Mouse (Mus musculus) stomach, embryonic 15.5 days (tissue): ENCODE data around the gene Wbp11. TPM values are rescaled to one million over a fixed set of nuclear protein-coding genes. Genes with fewer than 3 reads are reported as not detected.

Source experiments
- ATAC-seq: fragments of 200-750 bp; cut with Nextera tagmentation; 2 replicates; pipeline ENCODE4 v1.8.0; 2017; ENCODE audit warnings: low read depth, moderate number of reproducible peaks, moderate TSS enrichment; ENCODE audit not compliant: insufficient read depth, low FRiP score
- H3K27ac ChIP-seq: fragments of 300-500 bp; sonication (generic); 2 replicates; pipeline ENCODE4 v1.5.1; 2015; ENCODE audit warnings: mild to moderate bottlenecking, inconsistent platforms
- H3K27me3 ChIP-seq: fragments of 300-500 bp; sonication (generic); replicated peaks from 2 replicates; pipeline ENCODE4 v1.6.1; 2015; ENCODE audit warnings: inconsistent platforms
- H3K36me3 ChIP-seq: fragments of 300-500 bp; sonication (generic); 2 replicates; pipeline ENCODE4 v1.6.1; 2015; ENCODE audit warnings: inconsistent platforms
- H3K4me1 ChIP-seq: fragments of 300-500 bp; sonication (generic); 2 replicates; pipeline ENCODE4 v1.6.1; 2015; ENCODE audit warnings: inconsistent platforms
- H3K4me2 ChIP-seq: fragments of 300-500 bp; sonication (generic); 2 replicates; pipeline ENCODE4 v1.6.1; 2015; ENCODE audit warnings: mild to moderate bottlenecking, inconsistent platforms
- H3K4me3 ChIP-seq: fragments of 300-500 bp; sonication (generic); replicated peaks from 2 replicates; pipeline ENCODE4 v1.5.1; 2015; ENCODE audit warnings: inconsistent platforms
- H3K9ac ChIP-seq: fragments of 300-500 bp; sonication (generic); 2 replicates; pipeline ENCODE4 v1.6.1; 2015; ENCODE audit warnings: inconsistent platforms
- H3K9me3 ChIP-seq: fragments of 300-500 bp; sonication (generic); 2 replicates; pipeline ENCODE4 v1.6.1; 2016; ENCODE audit warnings: inconsistent platforms
- WGBS: fragments of 180-500 bp; shearing (Covaris S2); methylation state at CpG from one replicate; pipeline ENCODE4 v1.1.7; 2015; 5-methylcytosine and 5-hydroxymethylcytosine counted together
- polyA plus RNA-seq: library from polyadenylated mRNA; unstranded; fragments of >200 nt; fragmentation: Nextera tagmentation; extraction: Ambion mirVana; gene quantifications from 2 replicates; pipeline ENCODE4 v1.2.1, GENCODE M21; 2015

The Wbp11 gene
- polyA plus RNA-seq, 1 experiment from 2014 or later = 83.7 TPM

- no peaks in the 10 kb centered on the region for H3K36me3 ChIP-seq
- H3K9ac ChIP-seq = no peak overlapping the region
- no peak overlapping the region for H3K4me3 ChIP-seq
- no peaks in the 10 kb centered on the region for H3K9me3 ChIP-seq
- peaks cover 18% of the 10 kb centered on the region for H3K4me1 ChIP-seq
- H3K27ac ChIP-seq = no peak overlapping the region
- H3K4me2 ChIP-seq = no peak overlapping the region
- H3K27me3 ChIP-seq = no peaks in the 10 kb centered on the region
- no peak for ATAC-seq
- WGBS = 73% methylated on average over 11 of the region's 11 CpGs
These were observed 26.3 kb upstream of the Wbp11 start for GRCm38 (mm10) chr6:136854361-136854781.

- H3K9ac ChIP-seq = no peak overlapping the region
- H3K9me3 ChIP-seq = no peaks in the 10 kb centered on the region
- 50% methylated on average over 3 of the region's 3 CpGs for WGBS
- ATAC-seq = no peak
- no peak overlapping the region for H3K4me2 ChIP-seq
- no peaks in the 10 kb centered on the region for H3K27me3 ChIP-seq
- H3K4me3 ChIP-seq = no peak overlapping the region
- H3K36me3 ChIP-seq = no peaks in the 10 kb centered on the region
- H3K4me1 ChIP-seq = peaks cover 18% of the 10 kb centered on the region
- peak overlapping the region; percentile 31; the same call in 1 of the 2 replicates for H3K27ac ChIP-seq
These were observed 24.7 kb upstream of the Wbp11 start for GRCm38 (mm10) chr6:136852762-136853161.

GRCm38 (mm10) chr6:136852348-136852747, 24.3 kb upstream of the Wbp11 start:
- Histone ChIP-seq H3K9me3 (no peaks in the 10 kb centered on the region), H3K27ac (peak overlapping the region; percentile 31), H3K27me3 (no peaks in the 10 kb centered on the region), H3K9ac (no peak overlapping the region), H3K4me2 (no peak overlapping the region), H3K36me3 (no peaks in the 10 kb centered on the region), H3K4me1 (peaks cover 14% of the 10 kb centered on the region), H3K4me3 (no peak overlapping the region)
- ATAC-seq = no peak
- 79% methylated on average over 4 of the region's 4 CpGs for WGBS

GRCm38 (mm10) chr6:136850267-136850666, 22.2 kb upstream of the Wbp11 start:
- no peak overlapping the region for H3K9ac ChIP-seq
- H3K4me1 ChIP-seq = 0 out of 2 replicates have a peak, but pooled peaks cover under 1% of the 10 kb centered on the region
- 73% methylated on average over 6 of the region's 6 CpGs for WGBS
- no peak overlapping the region for H3K27ac ChIP-seq
- no peak for ATAC-seq
- H3K4me3 ChIP-seq = no peak overlapping the region
- H3K9me3 ChIP-seq = no peaks in the 10 kb centered on the region
- H3K4me2 ChIP-seq = no peak overlapping the region
- no peaks in the 10 kb centered on the region for H3K27me3 ChIP-seq
- no peaks in the 10 kb centered on the region for H3K36me3 ChIP-seq

- no peak for ATAC-seq
- no peaks in the 10 kb centered on the region for H3K4me1 ChIP-seq
- H3K27me3 ChIP-seq = no peaks in the 10 kb centered on the region
- no peaks in the 10 kb centered on the region for H3K36me3 ChIP-seq
- no peak overlapping the region for H3K9ac ChIP-seq
- H3K27ac ChIP-seq = no peak overlapping the region
- no peak overlapping the region for H3K4me3 ChIP-seq
- no peaks in the 10 kb centered on the region for H3K9me3 ChIP-seq
- H3K4me2 ChIP-seq = no peak overlapping the region
- WGBS = 85% methylated on average over 5 of the region's 5 CpGs
These were observed 20.9 kb upstream of the Wbp11 start for GRCm38 (mm10) chr6:136848971-136849370.

GRCm38 (mm10) chr6:136848399-136848798, 20.4 kb upstream of the Wbp11 start:
- Histone ChIP-seq H3K27ac (no peak overlapping the region), H3K36me3 (no peaks in the 10 kb centered on the region), H3K4me2 (no peak overlapping the region), H3K9ac (no peak overlapping the region), H3K27me3 (no peaks in the 10 kb centered on the region), H3K9me3 (no peaks in the 10 kb centered on the region), H3K4me1 (no peaks in the 10 kb centered on the region), H3K4me3 (no peak overlapping the region)
- ATAC-seq = no peak
- 81% methylated on average over 8 of the region's 8 CpGs for WGBS

- H3K27ac ChIP-seq = no peak overlapping the region
- no peak overlapping the region for H3K4me3 ChIP-seq
- ATAC-seq = peak; percentile 39; the same call in 1 of the 2 replicates
- WGBS = 18% methylated on average over 2 of the region's 2 CpGs
- H3K36me3 ChIP-seq = no peaks in the 10 kb centered on the region
- H3K4me1 ChIP-seq = no peaks in the 10 kb centered on the region
- H3K9me3 ChIP-seq = no peaks in the 10 kb centered on the region
- no peaks in the 10 kb centered on the region for H3K27me3 ChIP-seq
- H3K4me2 ChIP-seq = no peak overlapping the region
- no peak overlapping the region for H3K9ac ChIP-seq
These were observed 19.8 kb upstream of the Wbp11 start for GRCm38 (mm10) chr6:136847790-136848189.

GRCm38 (mm10) chr6:136847267-136847666, 19.2 kb upstream of the Wbp11 start:
- Histone ChIP-seq H3K36me3 (no peaks in the 10 kb centered on the region), H3K9ac (no peak overlapping the region), H3K4me1 (no peaks in the 10 kb centered on the region), H3K9me3 (no peaks in the 10 kb centered on the region), H3K27me3 (no peaks in the 10 kb centered on the region), H3K27ac (no peak overlapping the region), H3K4me3 (no peak overlapping the region), H3K4me2 (no peak overlapping the region)
- ATAC-seq = no peak
- 90% methylated on average over 3 of the region's 3 CpGs for WGBS

GRCm38 (mm10) chr6:136845706-136846480, 17.9 kb upstream of the Wbp11 start:
- no peak overlapping the region for H3K9ac ChIP-seq
- WGBS = 74% methylated on average over 5 of the region's 5 CpGs
- H3K27me3 ChIP-seq = no peaks in the 10 kb centered on the region
- no peak for ATAC-seq
- no peak overlapping the region for H3K4me2 ChIP-seq
- no peak overlapping the region for H3K27ac ChIP-seq
- no peaks in the 10 kb centered on the region for H3K4me1 ChIP-seq
- no peak overlapping the region for H3K4me3 ChIP-seq
- no peaks in the 10 kb centered on the region for H3K36me3 ChIP-seq
- no peaks in the 10 kb centered on the region for H3K9me3 ChIP-seq

GRCm38 (mm10) chr6:136844903-136845302, 16.9 kb upstream of the Wbp11 start:
- Histone ChIP-seq H3K9ac (no peak overlapping the region), H3K27ac (no peak overlapping the region), H3K4me2 (no peak overlapping the region), H3K4me1 (no peaks in the 10 kb centered on the region), H3K4me3 (no peak overlapping the region), H3K36me3 (no peaks in the 10 kb centered on the region), H3K9me3 (no peaks in the 10 kb centered on the region), H3K27me3 (no peaks in the 10 kb centered on the region)
- 67% methylated on average over 2 of the region's 2 CpGs for WGBS
- no peak for ATAC-seq

GRCm38 (mm10) chr6:136837323-136837722, 9.3 kb upstream of the Wbp11 start:
- H3K27me3 ChIP-seq = no peaks in the 10 kb centered on the region
- ATAC-seq = no peak
- H3K4me1 ChIP-seq = no peaks in the 10 kb centered on the region
- 72% methylated on average over 3 of the region's 3 CpGs for WGBS
- no peak overlapping the region for H3K9ac ChIP-seq
- no peaks in the 10 kb centered on the region for H3K9me3 ChIP-seq
- no peak overlapping the region for H3K27ac ChIP-seq
- H3K4me3 ChIP-seq = no peak overlapping the region
- no peaks in the 10 kb centered on the region for H3K36me3 ChIP-seq
- no peak overlapping the region for H3K4me2 ChIP-seq

GRCm38 (mm10) chr6:136835352-136835751, 7.3 kb upstream of the Wbp11 start, which contains the start of gene Smco3:
TSS of gene Smco3 (minus strand) at chr6:136835452.
- H3K9me3 ChIP-seq = no peaks in the 10 kb centered on the region
- no peak within 1 kb of the TSS for H3K27ac ChIP-seq
- H3K4me2 ChIP-seq = no peak within 1 kb of the TSS
- no peaks in the 10 kb centered on the region for H3K4me1 ChIP-seq
- H3K9ac ChIP-seq = no peak within 1 kb of the TSS
- ATAC-seq = no peak
- WGBS = 49% methylated on average over 4 of the region's 4 CpGs
- H3K27me3 ChIP-seq = no peaks in the 10 kb centered on the region
- 0 out of 2 replicates have a peak within 1 kb of the TSS, but pooled peaks have one; percentile 7 for H3K4me3 ChIP-seq
- no peaks in the 10 kb centered on the region for H3K36me3 ChIP-seq
